Mouse (Mus musculus): ENCODE results near the gene Map4k4. TPM values are rescaled to one million over a fixed set of nuclear protein-coding genes. Genes with fewer than 3 reads are reported as not detected.

Gene Map4k4
- polyA plus RNA-seq, 1 experiment from 2014 or later: 26.1 TPM

DNA sequence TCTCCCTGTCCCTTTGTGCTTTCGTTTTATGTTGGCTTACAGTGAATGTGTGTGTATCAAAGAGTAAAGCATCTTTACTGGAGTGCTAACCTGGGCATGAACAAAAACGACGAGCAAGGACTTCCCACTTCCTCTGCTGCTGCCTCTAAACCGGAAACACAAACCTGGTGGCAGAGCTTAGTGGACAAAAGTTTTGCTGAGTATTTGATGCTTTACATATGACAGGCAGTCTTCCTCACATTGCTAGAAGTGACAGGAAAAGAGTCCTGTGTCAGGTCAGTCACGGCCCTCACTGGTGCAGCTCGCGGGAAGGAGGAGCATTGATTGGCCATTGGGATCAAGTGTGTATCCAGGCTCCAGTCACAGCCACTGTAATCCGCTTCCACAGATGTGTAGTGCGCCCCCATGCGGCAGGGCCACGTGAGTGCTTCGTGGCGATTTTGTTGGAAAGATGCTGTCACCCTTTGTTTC, 35.7 kb downstream of the Map4k4 start:
- Histone ChIP-seq H3K9ac (peak overlapping the region; percentile 70), H3K4me3 (peak overlapping the region; percentile 51), H3K36me3 (0 out of 2 replicates have a peak, but pooled peaks cover 8% of the 10 kb centered on the region), H3K9me3 (replicated peaks) (no peaks in the 10 kb centered on the region), H3K4me1 (replicated peaks) (peaks cover 95% of the 10 kb centered on the region), H3K4me2 (peak overlapping the region; percentile 85), H3K27ac (ENCODE audit: poor library complexity, severe bottlenecking) (peak overlapping the region; percentile 57), H3K27me3 (replicated peaks) (no peaks in the 10 kb centered on the region)
- peak; percentile 80 for ATAC-seq (ENCODE audit: insufficient number of reproducible peaks, low FRiP score)
- under 1% methylated on average over 13 of the region's 13 CpGs for WGBS

DNA sequence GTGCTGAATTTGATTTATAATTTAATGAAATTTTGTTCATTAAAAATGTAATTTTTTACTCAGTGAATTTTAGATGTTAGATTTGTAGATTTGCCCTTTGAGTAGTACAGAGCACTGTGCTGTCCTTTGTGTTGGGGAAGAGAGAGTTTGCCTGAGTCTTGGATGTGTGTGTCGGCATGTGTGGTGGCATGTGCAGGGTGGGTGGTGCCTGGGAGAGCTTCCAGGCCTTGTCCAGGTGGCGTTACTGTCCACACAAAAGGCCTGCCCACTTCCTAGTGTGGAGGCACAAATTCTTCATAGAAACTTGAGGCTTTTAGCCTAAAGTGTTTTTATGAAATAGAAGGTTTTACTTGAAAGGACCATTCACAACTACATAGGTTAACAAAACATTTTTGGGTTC, 36.2 kb downstream of the Map4k4 start:
- 0 out of 2 replicates have a peak overlapping the region, but pooled peaks have one; percentile 51 for H3K4me3 ChIP-seq
- peak overlapping the region; percentile 85 for H3K4me2 ChIP-seq
- H3K27ac ChIP-seq (ENCODE audit: poor library complexity, severe bottlenecking): no peak overlapping the region
- no peak for ATAC-seq (ENCODE audit: insufficient number of reproducible peaks, low FRiP score)
- H3K9ac ChIP-seq: no peak overlapping the region
- H3K27me3 ChIP-seq (replicated peaks): no peaks in the 10 kb centered on the region
- no peaks in the 10 kb centered on the region for H3K9me3 ChIP-seq (replicated peaks)
- WGBS: 51% methylated on average over 2 of the region's 2 CpGs
- H3K36me3 ChIP-seq: 0 out of 2 replicates have a peak, but pooled peaks cover 8% of the 10 kb centered on the region
- H3K4me1 ChIP-seq (replicated peaks): peaks cover 95% of the 10 kb centered on the region

DNA sequence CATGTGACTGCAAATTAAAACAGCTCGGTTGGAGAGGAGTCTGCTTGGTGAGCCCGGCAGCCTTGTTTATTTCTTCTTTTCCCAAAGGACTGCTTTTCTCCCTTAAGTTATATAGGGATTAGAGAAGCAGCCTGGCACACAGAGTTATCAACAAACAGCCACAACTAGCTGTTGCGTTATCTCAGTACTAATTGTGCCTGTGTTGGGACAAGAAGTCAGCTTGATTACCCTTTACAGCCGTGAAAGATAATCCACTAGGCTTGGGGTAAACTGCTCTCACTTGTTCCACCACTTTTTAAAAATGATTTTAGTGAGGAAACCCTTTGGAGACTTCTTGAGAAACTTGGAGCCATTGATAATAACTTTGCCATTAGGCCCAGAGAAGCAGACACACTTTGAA, 36.9 kb downstream of the Map4k4 start:
- no peak for ATAC-seq (ENCODE audit: insufficient number of reproducible peaks, low FRiP score)
- 31% methylated on average over 4 of the region's 4 CpGs for WGBS
- H3K27ac ChIP-seq (ENCODE audit: poor library complexity, severe bottlenecking): no peak overlapping the region

DNA sequence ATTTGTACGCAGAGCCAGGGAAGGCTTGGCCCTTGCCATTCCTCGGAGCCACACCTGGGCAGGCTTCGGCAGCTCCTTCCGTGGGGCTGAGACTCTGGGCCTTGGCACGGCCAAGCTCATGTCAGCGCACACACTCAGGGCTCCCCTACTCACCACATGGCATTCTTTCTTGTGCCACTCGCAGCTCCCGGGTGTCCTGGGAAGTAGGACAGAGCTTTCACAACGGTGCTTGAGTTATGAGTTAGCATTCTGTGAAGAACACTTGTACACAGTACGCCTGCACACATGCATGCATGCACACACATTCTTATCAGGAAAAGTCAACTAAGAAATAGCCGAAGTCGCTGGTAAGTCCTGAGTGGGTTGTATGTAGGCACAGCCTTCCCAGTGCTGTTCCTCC, 38.7 kb downstream of the Map4k4 start:
- peak overlapping the region; percentile 2; the same call in 1 of the 2 replicates for H3K9ac ChIP-seq
- 71% methylated on average over 12 of the region's 12 CpGs for WGBS

More for the DNA sequence above, 36.9 kb downstream of the Map4k4 start:
- no peaks in the 10 kb centered on the region for H3K9me3 ChIP-seq (replicated peaks)
- H3K9ac ChIP-seq: no peak overlapping the region
- 0 out of 2 replicates have a peak, but pooled peaks cover 8% of the 10 kb centered on the region for H3K36me3 ChIP-seq
- peaks cover 95% of the 10 kb centered on the region for H3K4me1 ChIP-seq (replicated peaks)
- H3K4me2 ChIP-seq: no peak overlapping the region
- H3K4me3 ChIP-seq: no peak overlapping the region
- H3K27me3 ChIP-seq (replicated peaks): no peaks in the 10 kb centered on the region

DNA sequence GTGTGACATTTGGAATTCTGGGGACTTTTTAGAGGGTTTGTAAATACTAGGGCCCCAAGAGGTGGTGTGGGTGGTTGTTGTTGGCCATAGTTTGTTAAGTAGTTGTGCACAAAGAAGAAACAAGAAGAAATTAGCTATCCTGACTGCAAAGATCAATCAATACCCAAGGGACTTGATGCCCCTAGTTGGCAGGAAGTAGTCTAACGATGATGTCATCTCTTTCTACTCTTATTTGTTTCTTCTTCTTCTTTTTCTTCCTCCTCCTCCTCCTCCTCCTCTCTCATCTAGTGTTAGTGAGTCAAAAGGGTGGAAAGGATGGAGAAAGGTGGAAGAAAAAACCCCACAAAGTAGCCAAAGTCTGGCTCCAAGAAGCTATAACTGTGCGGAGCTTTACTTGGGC, 39.6 kb downstream of the Map4k4 start:
- peak overlapping the region; percentile 17; the same call in 1 of the 2 replicates for H3K27ac ChIP-seq (ENCODE audit: poor library complexity, severe bottlenecking)
- H3K4me1 ChIP-seq (replicated peaks): peaks cover 95% of the 10 kb centered on the region
- no peak overlapping the region for H3K9ac ChIP-seq
- H3K4me2 ChIP-seq: no peak overlapping the region
- H3K9me3 ChIP-seq (replicated peaks): no peaks in the 10 kb centered on the region
- no peaks in the 10 kb centered on the region for H3K36me3 ChIP-seq
- no peaks in the 10 kb centered on the region for H3K27me3 ChIP-seq (replicated peaks)
- H3K4me3 ChIP-seq: no peak overlapping the region
- WGBS: 76% methylated on average over 2 of the region's 2 CpGs
- no peak for ATAC-seq (ENCODE audit: insufficient number of reproducible peaks, low FRiP score)

More for the DNA sequence above, 38.7 kb downstream of the Map4k4 start:
- Histone ChIP-seq H3K27ac (ENCODE audit: poor library complexity, severe bottlenecking) (peak overlapping the region; percentile 51; the same call in 1 of the 2 replicates), H3K9me3 (replicated peaks) (no peaks in the 10 kb centered on the region), H3K4me1 (replicated peaks) (peaks cover 94% of the 10 kb centered on the region), H3K4me3 (no peak overlapping the region), H3K27me3 (replicated peaks) (no peaks in the 10 kb centered on the region), H3K36me3 (no peaks in the 10 kb centered on the region), H3K4me2 (0 out of 2 replicates have a peak overlapping the region, but pooled peaks have one; percentile 14)
- ATAC-seq (ENCODE audit: insufficient number of reproducible peaks, low FRiP score): no peak

DNA sequence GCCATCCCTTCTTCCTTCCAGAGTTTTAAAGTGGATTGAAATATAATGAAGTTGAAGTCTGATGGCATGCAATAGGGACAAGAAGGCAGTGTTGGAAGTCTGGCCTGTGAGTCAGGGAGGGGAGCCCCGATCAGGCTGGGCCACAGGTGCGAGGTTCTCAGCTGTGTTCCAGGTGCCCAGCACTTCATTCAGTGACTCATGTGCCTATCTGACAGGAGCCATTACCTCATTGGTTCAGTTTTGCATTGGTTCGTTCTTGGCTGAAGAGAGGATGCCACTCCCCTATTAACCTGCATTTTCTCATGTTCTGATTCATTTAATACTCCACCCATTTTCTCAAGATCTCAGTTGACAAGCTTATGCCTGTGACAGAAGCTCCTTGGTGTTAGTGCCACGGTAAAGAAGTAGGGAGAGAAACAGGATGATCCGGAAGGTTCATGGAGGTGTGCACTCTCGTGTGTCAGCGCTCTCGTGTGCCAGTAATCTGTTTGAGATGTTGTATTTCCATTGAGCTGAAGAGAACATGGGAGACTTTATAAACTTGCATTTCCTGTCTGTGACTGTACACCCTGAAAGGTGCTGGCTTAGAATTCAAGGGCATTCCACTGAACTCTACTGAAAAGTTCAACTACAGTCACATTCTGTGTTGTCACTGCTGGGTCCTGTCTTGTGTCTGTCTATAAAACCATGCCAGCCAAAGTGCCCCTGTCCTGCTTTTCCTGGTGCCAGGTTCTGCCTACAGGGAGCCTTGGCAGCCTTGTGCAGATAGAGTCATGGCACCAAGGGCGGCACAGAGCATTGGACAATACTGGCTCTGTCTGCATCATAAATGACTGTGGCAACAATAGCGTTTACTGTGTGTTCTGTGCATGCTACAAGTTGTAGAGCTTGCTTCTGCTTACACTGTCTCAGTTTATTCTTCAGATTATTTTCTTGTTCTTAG, 40.8 kb downstream of the Map4k4 start:
- no peak for ATAC-seq (ENCODE audit: insufficient number of reproducible peaks, low FRiP score)
- H3K4me1 ChIP-seq (replicated peaks): peaks cover 94% of the 10 kb centered on the region
- WGBS: 64% methylated on average over 10 of the region's 10 CpGs

DNA sequence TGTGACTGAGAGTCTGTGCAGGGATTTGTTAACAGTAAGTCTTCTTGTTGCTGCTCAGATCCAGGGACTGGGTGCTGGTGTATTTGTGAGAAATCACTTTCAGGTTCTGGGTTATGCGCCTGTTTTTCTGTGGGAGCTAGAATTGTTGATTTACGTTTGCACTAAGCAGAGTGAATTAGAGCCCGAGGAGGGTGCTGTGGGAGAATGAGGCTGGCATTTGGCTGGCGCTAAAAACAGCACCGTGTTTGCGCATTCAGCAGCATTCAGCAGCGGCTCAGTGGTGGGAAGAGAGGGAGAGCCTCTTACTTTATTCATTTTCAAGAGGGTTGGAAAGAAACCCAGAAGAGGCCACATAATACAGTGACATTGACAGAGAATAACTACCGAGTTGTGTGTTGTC, 42.2 kb downstream of the Map4k4 start:
- WGBS: 24% methylated on average over 8 of the region's 8 CpGs
- Histone ChIP-seq H3K36me3 (no peaks in the 10 kb centered on the region), H3K9ac (0 out of 2 replicates have a peak overlapping the region, but pooled peaks have one; percentile 21), H3K4me2 (peak overlapping the region; percentile 57), H3K27me3 (replicated peaks) (no peaks in the 10 kb centered on the region), H3K4me3 (no peak overlapping the region), H3K9me3 (replicated peaks) (no peaks in the 10 kb centered on the region), H3K4me1 (replicated peaks) (peaks cover 89% of the 10 kb centered on the region), H3K27ac (ENCODE audit: poor library complexity, severe bottlenecking) (peak overlapping the region; percentile 65)
- ATAC-seq (ENCODE audit: insufficient number of reproducible peaks, low FRiP score): no peak

More for the DNA sequence above, 40.8 kb downstream of the Map4k4 start:
- Histone ChIP-seq H3K27ac (ENCODE audit: poor library complexity, severe bottlenecking) (no peak overlapping the region), H3K36me3 (no peaks in the 10 kb centered on the region), H3K4me2 (no peak overlapping the region), H3K9me3 (replicated peaks) (no peaks in the 10 kb centered on the region), H3K9ac (no peak overlapping the region), H3K4me3 (no peak overlapping the region), H3K27me3 (replicated peaks) (no peaks in the 10 kb centered on the region)

DNA sequence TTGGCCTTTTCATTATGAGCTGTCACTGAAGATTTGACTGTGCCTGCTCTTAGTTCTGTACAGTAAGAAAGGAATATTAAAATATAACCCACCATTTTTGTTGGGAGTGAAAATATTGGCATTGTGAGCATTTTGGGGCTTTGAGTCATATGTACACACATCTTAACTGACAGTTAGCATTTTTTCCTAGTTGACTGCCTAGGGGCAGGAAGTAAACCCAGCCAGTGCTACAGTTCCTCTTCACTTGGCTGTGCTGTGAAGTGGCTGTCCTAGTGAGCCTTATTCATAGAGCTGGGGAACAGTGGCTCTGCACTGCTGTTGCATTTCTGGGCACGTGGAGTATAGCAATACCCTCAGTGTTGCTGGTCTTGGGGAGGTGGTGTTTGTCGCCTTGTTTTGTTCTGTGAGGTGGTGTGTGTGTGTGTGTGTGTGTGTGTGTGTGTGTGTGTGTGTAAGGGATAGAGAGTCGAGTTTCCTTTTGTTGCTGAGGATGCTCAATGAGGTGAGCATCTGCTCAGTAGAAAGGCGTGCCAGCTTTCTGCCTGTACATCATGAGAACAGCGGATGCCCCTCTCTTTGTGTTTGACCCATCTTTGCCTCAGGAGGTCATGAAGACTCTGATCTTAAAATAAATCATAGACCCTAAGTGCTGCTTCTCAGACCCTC, 43.7 kb downstream of the Map4k4 start:
- Histone ChIP-seq H3K9ac (no peak overlapping the region; the same call in 1 of the 2 replicates), H3K27ac (ENCODE audit: poor library complexity, severe bottlenecking) (no peak overlapping the region), H3K4me1 (replicated peaks) (peaks cover 88% of the 10 kb centered on the region), H3K4me2 (no peak overlapping the region), H3K36me3 (no peaks in the 10 kb centered on the region), H3K4me3 (no peak overlapping the region), H3K9me3 (replicated peaks) (no peaks in the 10 kb centered on the region), H3K27me3 (replicated peaks) (no peaks in the 10 kb centered on the region)
- WGBS: 64% methylated on average over 5 of the region's 5 CpGs
- no peak for ATAC-seq (ENCODE audit: insufficient number of reproducible peaks, low FRiP score)

DNA sequence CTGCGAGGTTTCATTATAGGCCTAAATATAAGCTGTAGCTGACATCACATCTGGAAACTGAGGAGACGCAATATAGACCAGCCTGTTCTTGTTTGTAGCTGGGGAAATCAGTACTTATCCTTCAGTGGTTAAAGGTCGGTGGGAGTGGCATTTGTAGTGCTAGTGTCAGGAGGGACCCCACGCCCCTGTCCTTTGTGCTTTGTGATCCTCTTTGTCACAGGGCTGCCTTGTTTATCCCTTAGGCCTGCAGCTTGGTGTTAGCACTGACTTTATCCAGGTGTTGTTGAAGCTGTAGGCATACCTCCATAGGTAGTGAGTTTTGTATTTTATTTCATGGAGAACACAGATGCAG, 44.2 kb downstream of the Map4k4 start:
- WGBS: 44% methylated on average over 4 of the region's 4 CpGs

DNA sequence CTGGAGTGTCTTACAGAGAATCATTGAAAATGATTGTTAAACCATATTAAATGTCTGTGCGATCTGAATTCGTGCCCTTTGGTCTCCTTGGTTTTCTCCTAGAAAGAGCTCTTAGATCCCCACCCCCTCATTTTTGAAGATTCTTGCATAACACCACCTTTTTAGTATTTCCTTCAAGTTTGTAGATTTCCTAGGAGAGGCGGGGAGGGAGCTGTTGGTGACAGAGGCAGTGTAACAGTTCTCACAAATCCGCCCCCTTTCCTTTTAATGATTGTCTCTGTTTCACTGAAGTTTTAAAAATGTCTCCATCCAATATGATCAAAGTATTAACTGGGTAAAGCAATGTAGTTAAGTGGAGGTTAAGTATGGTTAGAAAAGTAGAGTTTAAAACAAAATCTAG, 45.7 kb downstream of the Map4k4 start:
- ATAC-seq (ENCODE audit: insufficient number of reproducible peaks, low FRiP score): no peak
- Histone ChIP-seq H3K27ac (ENCODE audit: poor library complexity, severe bottlenecking) (no peak overlapping the region), H3K27me3 (replicated peaks) (no peaks in the 10 kb centered on the region), H3K4me3 (no peak overlapping the region), H3K36me3 (no peaks in the 10 kb centered on the region), H3K4me1 (replicated peaks) (peaks cover 86% of the 10 kb centered on the region), H3K9me3 (replicated peaks) (no peaks in the 10 kb centered on the region), H3K9ac (no peak overlapping the region), H3K4me2 (no peak overlapping the region)
- WGBS: 74% methylated on average over 4 of the region's 4 CpGs

More for the DNA sequence above, 44.2 kb downstream of the Map4k4 start:
- no peak overlapping the region for H3K4me3 ChIP-seq
- no peak for ATAC-seq (ENCODE audit: insufficient number of reproducible peaks, low FRiP score)
- no peak overlapping the region for H3K9ac ChIP-seq
- no peaks in the 10 kb centered on the region for H3K27me3 ChIP-seq (replicated peaks)
- no peak overlapping the region for H3K27ac ChIP-seq (ENCODE audit: poor library complexity, severe bottlenecking)
- no peaks in the 10 kb centered on the region for H3K9me3 ChIP-seq (replicated peaks)
- no peaks in the 10 kb centered on the region for H3K36me3 ChIP-seq
- H3K4me2 ChIP-seq: no peak overlapping the region
- H3K4me1 ChIP-seq (replicated peaks): peaks cover 88% of the 10 kb centered on the region

DNA sequence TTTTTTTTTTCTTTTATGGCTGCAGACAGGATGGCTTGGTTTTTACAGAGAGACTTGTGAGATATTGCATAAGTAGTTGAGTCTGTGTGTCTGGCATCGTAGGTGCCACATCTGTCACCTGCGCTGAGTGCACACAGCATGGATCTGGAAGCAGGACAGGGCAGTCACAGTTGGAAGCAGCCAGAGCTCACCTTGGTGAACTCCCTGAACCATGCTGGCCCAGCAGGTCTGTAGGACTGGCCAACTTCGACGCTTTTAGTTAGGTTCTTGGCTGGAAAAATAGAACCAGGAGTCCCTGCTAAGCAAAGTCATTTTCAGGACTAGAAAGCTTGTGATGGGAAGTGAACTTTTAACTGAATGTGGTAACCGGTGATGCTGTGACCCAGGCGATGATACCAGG, 46.5 kb downstream of the Map4k4 start:
- Histone ChIP-seq H3K27me3 (replicated peaks) (no peaks in the 10 kb centered on the region), H3K27ac (ENCODE audit: poor library complexity, severe bottlenecking) (no peak overlapping the region), H3K9me3 (replicated peaks) (no peaks in the 10 kb centered on the region), H3K4me2 (no peak overlapping the region), H3K4me3 (no peak overlapping the region), H3K9ac (no peak overlapping the region), H3K36me3 (no peaks in the 10 kb centered on the region), H3K4me1 (replicated peaks) (peaks cover 86% of the 10 kb centered on the region)
- no peak for ATAC-seq (ENCODE audit: insufficient number of reproducible peaks, low FRiP score)
- WGBS: 75% methylated on average over 6 of the region's 6 CpGs

Data from heart, embryonic 12.5 days (tissue).